Mouse (Mus musculus): ENCODE results near the gene Ryr2. TPM values are rescaled to one million over a fixed set of nuclear protein-coding genes. Genes with fewer than 3 reads are reported as not detected.

The Ryr2 gene
- polyA plus RNA-seq, 1 experiment from 2014 or later: 0.87 TPM

- Histone ChIP-seq H3K9ac (ENCODE audit: low read length) (no peak overlapping the region), H3K4me3 (replicated peaks; ENCODE audit: low read length) (no peak overlapping the region), H3K27me3 (ENCODE audit: control insufficient read depth, insufficient read depth, low read length) (no peaks in the 10 kb centered on the region), H3K4me1 (ENCODE audit: control insufficient read depth, insufficient read depth, low read length) (no peaks in the 10 kb centered on the region), H3K36me3 (ENCODE audit: control insufficient read depth, insufficient read depth, low read length) (no peaks in the 10 kb centered on the region), H3K4me2 (ENCODE audit: low read depth, low read length) (no peak overlapping the region), H3K9me3 (replicated peaks; ENCODE audit: control insufficient read depth, low read length) (no peaks in the 10 kb centered on the region), H3K27ac (ENCODE audit: low read length) (no peak overlapping the region)
- ATAC-seq (ENCODE audit: insufficient read depth, low FRiP score): no peak
Observed at GRCm38 (mm10) chr13:12126099-12126498, 19.4 kb upstream of the Ryr2 start.

- Histone ChIP-seq H3K4me3 (replicated peaks; ENCODE audit: low read length) (no peak overlapping the region), H3K27me3 (ENCODE audit: control insufficient read depth, insufficient read depth, low read length) (no peaks in the 10 kb centered on the region), H3K9ac (ENCODE audit: low read length) (no peak overlapping the region), H3K9me3 (replicated peaks; ENCODE audit: control insufficient read depth, low read length) (no peaks in the 10 kb centered on the region), H3K4me1 (ENCODE audit: control insufficient read depth, insufficient read depth, low read length) (no peaks in the 10 kb centered on the region), H3K4me2 (ENCODE audit: low read depth, low read length) (no peak overlapping the region), H3K27ac (ENCODE audit: low read length) (no peak overlapping the region), H3K36me3 (ENCODE audit: control insufficient read depth, insufficient read depth, low read length) (no peaks in the 10 kb centered on the region)
- 46% methylated on average over 7 of the region's 7 CpGs for WGBS
- ATAC-seq (ENCODE audit: insufficient read depth, low FRiP score): peak; percentile 59
Observed at GRCm38 (mm10) chr13:12124940-12125540, 18.3 kb upstream of the Ryr2 start.

DNA sequence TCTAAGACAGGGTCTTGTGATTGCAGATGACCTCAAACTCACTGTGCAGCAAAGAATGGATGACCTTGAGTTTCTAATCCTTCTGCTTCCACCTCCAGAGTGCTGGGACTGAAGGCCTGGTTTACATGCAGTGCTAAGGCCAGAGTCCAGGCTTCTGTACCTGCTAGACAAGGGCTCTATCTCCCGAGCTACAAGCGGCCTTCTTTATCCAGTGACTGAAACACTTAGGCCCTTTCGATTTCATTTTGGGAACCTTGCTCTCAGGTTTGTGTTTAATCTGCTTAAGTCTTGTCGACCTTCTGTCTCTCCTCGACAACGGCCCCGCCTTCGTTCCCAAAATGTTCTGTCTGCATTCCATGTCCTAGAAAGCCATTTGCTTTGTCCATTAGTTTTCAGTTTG is 8.8 kb upstream of the Ryr2 start:
- Histone ChIP-seq H3K36me3 (ENCODE audit: control insufficient read depth, insufficient read depth, low read length) (no peaks in the 10 kb centered on the region), H3K4me3 (replicated peaks; ENCODE audit: low read length) (no peak overlapping the region), H3K9ac (ENCODE audit: low read length) (no peak overlapping the region), H3K4me1 (ENCODE audit: control insufficient read depth, insufficient read depth, low read length) (no peaks in the 10 kb centered on the region), H3K27ac (ENCODE audit: low read length) (no peak overlapping the region), H3K27me3 (ENCODE audit: control insufficient read depth, insufficient read depth, low read length) (no peaks in the 10 kb centered on the region), H3K4me2 (ENCODE audit: low read depth, low read length) (no peak overlapping the region), H3K9me3 (replicated peaks; ENCODE audit: control insufficient read depth, low read length) (no peaks in the 10 kb centered on the region)
- 81% methylated on average over 8 of the region's 8 CpGs for WGBS
- no peak for ATAC-seq (ENCODE audit: insufficient read depth, low FRiP score)

DNA sequence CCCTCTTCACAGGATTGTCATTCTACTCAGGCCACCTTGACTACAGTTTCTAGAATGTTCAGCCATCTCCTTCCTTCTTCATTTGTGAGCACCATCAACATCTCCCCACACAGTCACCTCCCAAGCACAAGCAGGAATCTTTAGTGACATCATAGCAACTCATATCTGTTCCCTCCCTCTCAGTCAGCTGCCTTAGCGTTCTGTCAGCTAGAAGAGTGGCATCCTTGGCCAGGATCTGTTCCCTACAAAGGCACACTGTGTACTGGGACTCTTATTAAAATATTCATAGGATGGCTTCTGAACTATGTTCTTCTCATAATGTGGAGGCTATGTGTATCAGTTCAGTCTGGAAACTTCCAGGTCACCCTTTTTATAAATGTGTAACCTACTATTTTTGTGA is 8.1 kb upstream of the Ryr2 start:
- Histone ChIP-seq H3K27me3 (ENCODE audit: control insufficient read depth, insufficient read depth, low read length) (no peaks in the 10 kb centered on the region), H3K9me3 (replicated peaks; ENCODE audit: control insufficient read depth, low read length) (no peaks in the 10 kb centered on the region), H3K4me2 (ENCODE audit: low read depth, low read length) (no peak overlapping the region), H3K9ac (ENCODE audit: low read length) (no peak overlapping the region), H3K27ac (ENCODE audit: low read length) (no peak overlapping the region), H3K36me3 (ENCODE audit: control insufficient read depth, insufficient read depth, low read length) (no peaks in the 10 kb centered on the region), H3K4me1 (ENCODE audit: control insufficient read depth, insufficient read depth, low read length) (no peaks in the 10 kb centered on the region), H3K4me3 (replicated peaks; ENCODE audit: low read length) (no peak overlapping the region)
- WGBS: 72% methylated on average over 1 of the region's 1 CpGs
- ATAC-seq (ENCODE audit: insufficient read depth, low FRiP score): no peak

GRCm38 (mm10) chr13:12108955-12109354 is 2.2 kb upstream of the Ryr2 start:
- WGBS: 93% methylated on average over 1 of the region's 1 CpGs
- H3K36me3 ChIP-seq (ENCODE audit: control insufficient read depth, insufficient read depth, low read length): no peaks in the 10 kb centered on the region
- H3K27me3 ChIP-seq (ENCODE audit: control insufficient read depth, insufficient read depth, low read length): peaks cover 27% of the 10 kb centered on the region

DNA sequence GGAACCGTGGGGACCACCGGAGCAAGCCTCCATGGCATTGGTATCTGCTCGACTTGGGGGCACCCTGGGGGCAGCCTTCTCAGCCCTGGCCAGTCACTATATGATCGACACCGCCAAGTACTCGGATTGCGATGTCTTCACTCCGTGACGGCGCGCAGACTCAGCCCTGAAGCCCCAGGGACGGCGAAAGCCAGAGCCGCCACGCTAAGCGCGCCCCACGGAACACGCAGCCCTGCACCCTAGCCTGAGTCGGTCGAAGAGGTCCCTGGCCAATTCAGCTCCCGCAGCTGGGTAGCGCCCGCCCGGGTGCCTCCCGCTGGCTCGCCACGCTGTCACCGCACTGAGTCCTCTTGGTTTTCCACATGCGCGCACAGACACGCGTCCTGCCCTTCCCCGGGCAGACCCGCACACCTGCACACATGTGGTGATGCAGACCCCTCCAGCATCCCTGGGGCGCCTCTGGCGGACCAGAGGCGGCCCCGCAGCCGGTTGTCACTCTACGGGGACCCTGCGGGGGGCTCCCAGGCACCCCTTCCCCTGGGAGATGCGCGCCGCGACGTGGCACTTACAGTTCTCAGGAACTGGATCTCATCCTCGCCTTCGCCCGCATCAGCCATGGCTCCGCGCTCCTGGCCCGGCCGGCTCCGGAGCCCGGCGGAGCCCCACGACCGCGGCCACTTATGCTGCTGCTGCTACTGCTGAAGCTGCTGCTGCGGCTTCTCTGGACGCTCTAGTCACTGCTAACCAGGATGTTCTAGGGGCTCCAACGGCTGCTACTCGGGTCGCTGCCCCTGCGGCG is 716 bp downstream of the Ryr2 start:
- Histone ChIP-seq H3K4me3 (replicated peaks; ENCODE audit: low read length) (peak overlapping the region; percentile 65), H3K27me3 (ENCODE audit: control insufficient read depth, insufficient read depth, low read length) (peaks cover 29% of the 10 kb centered on the region), H3K4me2 (ENCODE audit: low read depth, low read length) (peak overlapping the region; percentile 95), H3K27ac (ENCODE audit: low read length) (no peak overlapping the region), H3K9me3 (replicated peaks; ENCODE audit: control insufficient read depth, low read length) (no peaks in the 10 kb centered on the region), H3K4me1 (ENCODE audit: control insufficient read depth, insufficient read depth, low read length) (peaks cover 4% of the 10 kb centered on the region; the same call in 1 of the 2 replicates), H3K9ac (ENCODE audit: low read length) (peak overlapping the region; percentile 71), H3K36me3 (ENCODE audit: control insufficient read depth, insufficient read depth, low read length) (no peaks in the 10 kb centered on the region)
- ATAC-seq (ENCODE audit: insufficient read depth, low FRiP score): peak; percentile 58
- under 1% methylated on average over 67 of the region's 67 CpGs for WGBS

More at GRCm38 (mm10) chr13:12108955-12109354, 2.2 kb upstream of the Ryr2 start:
- Histone ChIP-seq H3K4me1 (ENCODE audit: control insufficient read depth, insufficient read depth, low read length) (peaks cover 4% of the 10 kb centered on the region; the same call in 1 of the 2 replicates), H3K4me2 (ENCODE audit: low read depth, low read length) (no peak overlapping the region), H3K9ac (ENCODE audit: low read length) (no peak overlapping the region), H3K4me3 (replicated peaks; ENCODE audit: low read length) (no peak overlapping the region), H3K27ac (ENCODE audit: low read length) (no peak overlapping the region), H3K9me3 (replicated peaks; ENCODE audit: control insufficient read depth, low read length) (no peaks in the 10 kb centered on the region)
- ATAC-seq (ENCODE audit: insufficient read depth, low FRiP score): no peak

- Histone ChIP-seq H3K36me3 (ENCODE audit: control insufficient read depth, insufficient read depth, low read length) (no peaks in the 10 kb centered on the region), H3K9ac (ENCODE audit: low read length) (peak overlapping the region; percentile 71; the same call in 1 of the 2 replicates), H3K4me1 (ENCODE audit: control insufficient read depth, insufficient read depth, low read length) (peaks cover 4% of the 10 kb centered on the region; the same call in 1 of the 2 replicates), H3K27me3 (ENCODE audit: control insufficient read depth, insufficient read depth, low read length) (peaks cover 29% of the 10 kb centered on the region), H3K4me2 (ENCODE audit: low read depth, low read length) (peak overlapping the region; percentile 95), H3K27ac (ENCODE audit: low read length) (no peak overlapping the region), H3K9me3 (replicated peaks; ENCODE audit: control insufficient read depth, low read length) (no peaks in the 10 kb centered on the region), H3K4me3 (replicated peaks; ENCODE audit: low read length) (peak overlapping the region; percentile 65)
- 6% methylated on average over 17 of the region's 17 CpGs for WGBS
- ATAC-seq (ENCODE audit: insufficient read depth, low FRiP score): no peak
Observed at GRCm38 (mm10) chr13:12105231-12105829, 1.4 kb downstream of the Ryr2 start.

DNA sequence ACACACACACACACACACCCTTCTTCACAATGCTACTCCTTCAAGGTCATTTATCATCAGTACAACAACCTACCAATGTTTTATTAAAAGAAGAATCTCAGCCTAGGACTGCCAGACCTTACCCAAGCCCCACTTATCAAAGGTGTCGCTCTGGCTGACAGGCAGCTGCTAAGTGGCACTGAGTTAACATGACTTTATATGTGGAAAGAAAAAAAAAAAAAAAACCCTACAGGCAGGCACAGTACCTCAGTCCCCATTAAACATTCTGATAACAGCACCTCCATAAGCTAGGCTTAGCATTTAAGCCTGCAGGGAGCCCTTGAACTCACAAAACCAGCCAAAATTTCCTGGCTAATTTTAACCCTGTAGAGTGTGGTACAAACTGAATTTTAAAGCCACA is 2.4 kb downstream of the Ryr2 start:
- ATAC-seq (ENCODE audit: insufficient read depth, low FRiP score): no peak

GRCm38 (mm10) chr13:12103017-12103416 is 3.7 kb downstream of the Ryr2 start:
- Histone ChIP-seq H3K9ac (ENCODE audit: low read length) (no peak overlapping the region), H3K4me1 (ENCODE audit: control insufficient read depth, insufficient read depth, low read length) (peaks cover 4% of the 10 kb centered on the region; the same call in 1 of the 2 replicates), H3K9me3 (replicated peaks; ENCODE audit: control insufficient read depth, low read length) (no peaks in the 10 kb centered on the region), H3K4me3 (replicated peaks; ENCODE audit: low read length) (no peak overlapping the region), H3K36me3 (ENCODE audit: control insufficient read depth, insufficient read depth, low read length) (no peaks in the 10 kb centered on the region), H3K4me2 (ENCODE audit: low read depth, low read length) (no peak overlapping the region), H3K27me3 (ENCODE audit: control insufficient read depth, insufficient read depth, low read length) (peaks cover 29% of the 10 kb centered on the region), H3K27ac (ENCODE audit: low read length) (no peak overlapping the region)
- no peak for ATAC-seq (ENCODE audit: insufficient read depth, low FRiP score)
- WGBS: 72% methylated on average over 3 of the region's 3 CpGs

More for the DNA sequence above, 2.4 kb downstream of the Ryr2 start:
- 43% methylated on average over 1 of the region's 1 CpGs for WGBS
- Histone ChIP-seq H3K36me3 (ENCODE audit: control insufficient read depth, insufficient read depth, low read length) (no peaks in the 10 kb centered on the region), H3K4me1 (ENCODE audit: control insufficient read depth, insufficient read depth, low read length) (peaks cover 4% of the 10 kb centered on the region; the same call in 1 of the 2 replicates), H3K27me3 (ENCODE audit: control insufficient read depth, insufficient read depth, low read length) (peaks cover 29% of the 10 kb centered on the region), H3K9me3 (replicated peaks; ENCODE audit: control insufficient read depth, low read length) (no peaks in the 10 kb centered on the region), H3K4me3 (replicated peaks; ENCODE audit: low read length) (no peak overlapping the region), H3K4me2 (ENCODE audit: low read depth, low read length) (no peak overlapping the region), H3K9ac (ENCODE audit: low read length) (no peak overlapping the region), H3K27ac (ENCODE audit: low read length) (no peak overlapping the region)
